Mouse (Mus musculus): Measurements from ENCODE around the gene Zscan20. TPM values are rescaled to one million over a fixed set of nuclear protein-coding genes. Genes with fewer than 3 reads are reported as not detected.

Gene Zscan20
- total and polyA plus RNA-seq, 3 experiments: 3.2 to 6.3 (median 6.1) TPM

GRCm38 (mm10) chr4:128607661-128608060 is 2.2 kb downstream of the Zscan20 start:
- no peaks in the 10 kb centered on the region for H3K27me3 ChIP-seq (ENCODE audit: insufficient read depth, low read length)
- H3K36me3 ChIP-seq (replicated peaks): peaks cover 46% of the 10 kb centered on the region
- ATAC-seq (ENCODE audit: extremely low read depth, insufficient number of reproducible peaks, low FRiP score, poor library complexity, severe bottlenecking): no peak
- TF ChIP-seq GATA2 (IDR thresholded peaks at IDR 0.05; ENCODE audit: borderline replicate concordance, low read depth, low read length) (no peak), GATA1 (IDR thresholded peaks at IDR 0.05; ENCODE audit: borderline replicate concordance, low read length) (no peak), TAL1 (conservative IDR thresholded peaks at IDR 0.05; ENCODE audit: low read depth, low read length) (no peak), CTCF (IDR thresholded peaks at IDR 0.05; ENCODE audit: low read depth, low read length) (no peak), POLR2AphosphoS5 (IDR thresholded peaks at IDR 0.05; ENCODE audit: insufficient replicate concordance, low read depth, low read length) (no peak)
- peaks cover 25% of the 10 kb centered on the region for H3K4me1 ChIP-seq (ENCODE audit: insufficient read depth, low read depth, low read length)
- no peak for DNase-seq (ENCODE audit: low spot score)
- no peaks in the 10 kb centered on the region for H3K9me3 ChIP-seq (replicated peaks)
- no peak overlapping the region for H3K4me3 ChIP-seq (ENCODE audit: low read depth, low read length)

- Histone ChIP-seq H3K9me3 (replicated peaks) (no peaks in the 10 kb centered on the region), H3K36me3 (replicated peaks) (peaks cover 56% of the 10 kb centered on the region), H3K4me3 (ENCODE audit: low read depth, low read length) (no peak overlapping the region), H3K27me3 (ENCODE audit: insufficient read depth, low read length) (no peaks in the 10 kb centered on the region), H3K4me1 (ENCODE audit: insufficient read depth, low read depth, low read length) (peaks cover 23% of the 10 kb centered on the region)
- DNase-seq (ENCODE audit: low spot score): no peak
- TF ChIP-seq TAL1 (conservative IDR thresholded peaks at IDR 0.05; ENCODE audit: low read depth, low read length): no peak
- no peak for TF ChIP-seq GATA1 (IDR thresholded peaks at IDR 0.05; ENCODE audit: borderline replicate concordance, low read length)
- no peak for TF ChIP-seq CTCF (IDR thresholded peaks at IDR 0.05; ENCODE audit: low read depth, low read length)
- ATAC-seq (ENCODE audit: extremely low read depth, insufficient number of reproducible peaks, low FRiP score, poor library complexity, severe bottlenecking): no peak
Observed at GRCm38 (mm10) chr4:128606586-128606985, 3.3 kb downstream of the Zscan20 start.

GRCm38 (mm10) chr4:128597801-128598560 is 11.9 kb downstream of the Zscan20 start:
- TF ChIP-seq TAL1 (conservative IDR thresholded peaks at IDR 0.05; ENCODE audit: low read depth, low read length) (no peak), GATA2 (IDR thresholded peaks at IDR 0.05; ENCODE audit: borderline replicate concordance, low read depth, low read length) (no peak), POLR2AphosphoS5 (IDR thresholded peaks at IDR 0.05; ENCODE audit: insufficient replicate concordance, low read depth, low read length) (no peak), CTCF (IDR thresholded peaks at IDR 0.05; ENCODE audit: low read depth, low read length) (no peak), GATA1 (IDR thresholded peaks at IDR 0.05; ENCODE audit: borderline replicate concordance, low read length) (no peak)
- no peak overlapping the region for H3K4me3 ChIP-seq (ENCODE audit: low read depth, low read length)
- peaks cover 35% of the 10 kb centered on the region for H3K36me3 ChIP-seq (replicated peaks)
- peaks cover 3% of the 10 kb centered on the region; the same call in 1 of the 2 replicates for H3K4me1 ChIP-seq (ENCODE audit: insufficient read depth, low read depth, low read length)
- ATAC-seq (ENCODE audit: extremely low read depth, insufficient number of reproducible peaks, low FRiP score, poor library complexity, severe bottlenecking): no peak
- H3K9me3 ChIP-seq (replicated peaks): no peaks in the 10 kb centered on the region
- DNase-seq (ENCODE audit: low spot score): no peak
- H3K27me3 ChIP-seq (ENCODE audit: insufficient read depth, low read length): no peaks in the 10 kb centered on the region

- H3K9me3 ChIP-seq (replicated peaks): no peaks in the 10 kb centered on the region
- no peak overlapping the region for H3K4me3 ChIP-seq (ENCODE audit: low read depth, low read length)
- no peaks in the 10 kb centered on the region for H3K27me3 ChIP-seq (ENCODE audit: insufficient read depth, low read length)
- TF ChIP-seq TAL1 (conservative IDR thresholded peaks at IDR 0.05; ENCODE audit: low read depth, low read length) (no peak), CTCF (IDR thresholded peaks at IDR 0.05; ENCODE audit: low read depth, low read length) (no peak), GATA1 (IDR thresholded peaks at IDR 0.05; ENCODE audit: borderline replicate concordance, low read length) (no peak), POLR2AphosphoS5 (IDR thresholded peaks at IDR 0.05; ENCODE audit: insufficient replicate concordance, low read depth, low read length) (no peak), GATA2 (IDR thresholded peaks at IDR 0.05; ENCODE audit: borderline replicate concordance, low read depth, low read length) (no peak)
- DNase-seq (ENCODE audit: low spot score) (no peak), ATAC-seq (ENCODE audit: extremely low read depth, insufficient number of reproducible peaks, low FRiP score, poor library complexity, severe bottlenecking) (no peak)
- H3K4me1 ChIP-seq (ENCODE audit: insufficient read depth, low read depth, low read length): peaks cover 3% of the 10 kb centered on the region; the same call in 1 of the 2 replicates
- H3K36me3 ChIP-seq (replicated peaks): peaks cover 44% of the 10 kb centered on the region
Observed at GRCm38 (mm10) chr4:128594062-128594461, 15.8 kb downstream of the Zscan20 start.

GRCm38 (mm10) chr4:128593286-128593685 is 16.6 kb downstream of the Zscan20 start:
- ATAC-seq (ENCODE audit: extremely low read depth, insufficient number of reproducible peaks, low FRiP score, poor library complexity, severe bottlenecking): no peak
- peaks cover 50% of the 10 kb centered on the region for H3K36me3 ChIP-seq (replicated peaks)

GRCm38 (mm10) chr4:128579182-128579581 is 30.7 kb downstream of the Zscan20 start:
- Histone ChIP-seq H3K4me1 (ENCODE audit: insufficient read depth, low read depth, low read length) (no peaks in the 10 kb centered on the region), H3K4me3 (ENCODE audit: low read depth, low read length) (no peak overlapping the region), H3K27me3 (ENCODE audit: insufficient read depth, low read length) (no peaks in the 10 kb centered on the region), H3K36me3 (replicated peaks) (peaks cover under 1% of the 10 kb centered on the region), H3K9me3 (replicated peaks) (peaks cover 22% of the 10 kb centered on the region)
- ATAC-seq (ENCODE audit: extremely low read depth, insufficient number of reproducible peaks, low FRiP score, poor library complexity, severe bottlenecking) (no peak), DNase-seq (ENCODE audit: low spot score) (no peak)
- TF ChIP-seq CTCF (IDR thresholded peaks at IDR 0.05; ENCODE audit: low read depth, low read length) (peak; percentile 22; the same call in 1 of the 2 replicates), TAL1 (conservative IDR thresholded peaks at IDR 0.05; ENCODE audit: low read depth, low read length) (no peak), POLR2AphosphoS5 (IDR thresholded peaks at IDR 0.05; ENCODE audit: insufficient replicate concordance, low read depth, low read length) (no peak)

More at GRCm38 (mm10) chr4:128593286-128593685, 16.6 kb downstream of the Zscan20 start:
- Histone ChIP-seq H3K4me3 (ENCODE audit: low read depth, low read length) (no peak overlapping the region), H3K4me1 (ENCODE audit: insufficient read depth, low read depth, low read length) (peaks cover 3% of the 10 kb centered on the region; the same call in 1 of the 2 replicates), H3K27me3 (ENCODE audit: insufficient read depth, low read length) (no peaks in the 10 kb centered on the region), H3K9me3 (replicated peaks) (no peaks in the 10 kb centered on the region)
- DNase-seq (ENCODE audit: low spot score): no peak
- no peak for TF ChIP-seq TAL1 (conservative IDR thresholded peaks at IDR 0.05; ENCODE audit: low read depth, low read length)
- no peak for TF ChIP-seq CTCF (IDR thresholded peaks at IDR 0.05; ENCODE audit: low read depth, low read length)
